Mouse (Mus musculus) layer of hippocampus, adult 9-10 months (tissue): Measurements from ENCODE around the gene Tmem97.

ENCODE experiments used
- DNase-seq: peaks from one replicate; pipeline ENCODE4 v3.0.0; 2022; ENCODE audit warnings: low spot score

The Tmem97 gene

GRCm38 (mm10) chr11:78512025-78512957, 38.3 kb downstream of the Tmem97 start, which contains the start of the genes Tmem199 and Poldip2:
Tmem199 (minus strand) TSS chr11:78512172.
Poldip2 (plus strand) TSS chr11:78512193.
- peak; percentile 41 for DNase-seq

- no peak for DNase-seq
These were observed 41.4 kb downstream of the Tmem97 start for GRCm38 (mm10) chr11:78509148-78509547.

GRCm38 (mm10) chr11:78505430-78505829, 45.1 kb downstream of the Tmem97 start:
- DNase-seq: no peak

GRCm38 (mm10) chr11:78502909-78503650, 47.5 kb downstream of the Tmem97 start, which contains the start of gene Sebox:
Sebox (plus strand) TSS chr11:78503447.
- DNase-seq: no peak

GRCm38 (mm10) chr11:78501529-78501928, 49.0 kb downstream of the Tmem97 start:
- no peak for DNase-seq

- no peak for DNase-seq
These were observed 49.9 kb downstream of the Tmem97 start for GRCm38 (mm10) chr11:78500623-78501202.

GRCm38 (mm10) chr11:78499543-78499942, 51.0 kb downstream of the Tmem97 start:
- no peak for DNase-seq

- DNase-seq: no peak
These were observed 51.6 kb downstream of the Tmem97 start, which contains the start of gene Vtn for GRCm38 (mm10) chr11:78499004-78499403. Vtn (plus strand) TSS chr11:78499091.

- peak; percentile 83 for DNase-seq
These were observed 52.7 kb downstream of the Tmem97 start, which contains the start of gene Sarm1 for GRCm38 (mm10) chr11:78497544-78498522. Sarm1 (minus strand) TSS chr11:78497754.

GRCm38 (mm10) chr11:78497071-78497541, 53.5 kb downstream of the Tmem97 start:
- DNase-seq: no peak

GRCm38 (mm10) chr11:78495904-78496303, 54.7 kb downstream of the Tmem97 start:
- DNase-seq: no peak
